Mouse (Mus musculus): Measurements from ENCODE around the gene Tarbp2. TPM values are rescaled to one million over a fixed set of nuclear protein-coding genes. Genes with fewer than 3 reads are reported as not detected.

Gene Tarbp2
- total and polyA plus RNA-seq, 2 experiments from 2014 or later: 78.4 to 107 TPM

GRCm38 (mm10) chr15:102555581-102555980 is 37.6 kb downstream of the Tarbp2 start:
- ATAC-seq (ENCODE audit: low FRiP score) (no peak), DNase-seq (ENCODE audit: low spot score) (no peak)
- 92% methylated on average over 1 of the region's 1 CpGs for WGBS
- no peaks in the 10 kb centered on the region for H3K27me3 ChIP-seq (ENCODE audit: insufficient read depth, low read length)
- H3K4me2 ChIP-seq (ENCODE audit: low read depth, low read length, poor library complexity, severe bottlenecking): no peak overlapping the region
- no peaks in the 10 kb centered on the region for H3K4me1 ChIP-seq (ENCODE audit: insufficient read depth, low read length)
- H3K4me3 ChIP-seq (ENCODE audit: low read depth, low read length): no peak overlapping the region
- H3K36me3 ChIP-seq (ENCODE audit: insufficient read depth, low read length): peaks cover 10% of the 10 kb centered on the region; the same call in 1 of the 2 replicates
- H3K9me3 ChIP-seq (ENCODE audit: low read length): no peaks in the 10 kb centered on the region
- no peak overlapping the region for H3K27ac ChIP-seq (ENCODE audit: low read depth, low read length)
- H3K9ac ChIP-seq (replicated peaks; ENCODE audit: low read length, poor library complexity, severe bottlenecking): no peak overlapping the region
- no peak for TF ChIP-seq CTCF (IDR thresholded peaks at IDR 0.05)

DNA sequence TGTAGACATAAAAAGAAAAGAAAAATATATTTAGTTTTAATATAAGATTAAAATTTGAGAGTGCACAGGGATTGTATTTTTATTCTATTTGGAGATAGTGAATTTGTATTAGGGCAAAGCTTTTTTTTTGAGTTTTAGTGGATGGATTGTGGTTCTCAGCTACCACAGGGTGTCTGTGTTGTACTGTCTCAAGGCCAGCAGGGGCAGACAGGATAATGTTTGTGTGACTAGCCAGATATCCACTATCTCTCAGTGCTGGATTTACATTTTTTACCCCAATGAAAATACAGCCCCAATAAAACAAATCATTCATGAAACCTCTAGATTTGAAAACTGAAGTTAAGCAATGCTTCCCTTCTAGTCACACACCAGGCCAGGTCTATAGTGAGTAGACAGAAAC is 39.6 kb downstream of the Tarbp2 start:
- Histone ChIP-seq H3K9me3 (ENCODE audit: low read length) (no peaks in the 10 kb centered on the region), H3K4me2 (ENCODE audit: low read depth, low read length, poor library complexity, severe bottlenecking) (no peak overlapping the region), H3K4me1 (ENCODE audit: insufficient read depth, low read length) (no peaks in the 10 kb centered on the region), H3K27ac (ENCODE audit: low read depth, low read length) (no peak overlapping the region), H3K9ac (replicated peaks; ENCODE audit: low read length, poor library complexity, severe bottlenecking) (no peak overlapping the region), H3K4me3 (ENCODE audit: low read depth, low read length) (no peak overlapping the region), H3K27me3 (ENCODE audit: insufficient read depth, low read length) (no peaks in the 10 kb centered on the region), H3K36me3 (ENCODE audit: insufficient read depth, low read length) (peaks cover 7% of the 10 kb centered on the region; the same call in 1 of the 2 replicates)
- TF ChIP-seq CTCF (IDR thresholded peaks at IDR 0.05): peak; percentile 63
- DNase-seq (ENCODE audit: low spot score): peak; percentile 24
- no peak for ATAC-seq (ENCODE audit: low FRiP score)

GRCm38 (mm10) chr15:102562491-102562890 is 44.5 kb downstream of the Tarbp2 start:
- Histone ChIP-seq H3K4me3 (ENCODE audit: low read depth, low read length) (no peak overlapping the region), H3K36me3 (ENCODE audit: insufficient read depth, low read length) (no peaks in the 10 kb centered on the region), H3K4me1 (ENCODE audit: insufficient read depth, low read length) (no peaks in the 10 kb centered on the region), H3K9ac (replicated peaks; ENCODE audit: low read length, poor library complexity, severe bottlenecking) (no peak overlapping the region), H3K9me3 (ENCODE audit: low read length) (no peaks in the 10 kb centered on the region), H3K27ac (ENCODE audit: low read depth, low read length) (no peak overlapping the region), H3K27me3 (ENCODE audit: insufficient read depth, low read length) (no peaks in the 10 kb centered on the region), H3K4me2 (ENCODE audit: low read depth, low read length, poor library complexity, severe bottlenecking) (no peak overlapping the region)
- WGBS: 80% methylated on average over 1 of the region's 1 CpGs
- no peak for ATAC-seq (ENCODE audit: low FRiP score)
- TF ChIP-seq CTCF (IDR thresholded peaks at IDR 0.05): no peak
- DNase-seq (ENCODE audit: low spot score): no peak

GRCm38 (mm10) chr15:102563061-102563460 is 45.1 kb downstream of the Tarbp2 start:
- H3K9ac ChIP-seq (replicated peaks; ENCODE audit: low read length, poor library complexity, severe bottlenecking): no peak overlapping the region
- no peaks in the 10 kb centered on the region for H3K27me3 ChIP-seq (ENCODE audit: insufficient read depth, low read length)
- H3K4me2 ChIP-seq (ENCODE audit: low read depth, low read length, poor library complexity, severe bottlenecking): no peak overlapping the region
- H3K27ac ChIP-seq (ENCODE audit: low read depth, low read length): no peak overlapping the region
- TF ChIP-seq CTCF (IDR thresholded peaks at IDR 0.05): no peak
- H3K4me1 ChIP-seq (ENCODE audit: insufficient read depth, low read length): no peaks in the 10 kb centered on the region
- no peak overlapping the region for H3K4me3 ChIP-seq (ENCODE audit: low read depth, low read length)
- WGBS: 87% methylated on average over 3 of the region's 3 CpGs
- ATAC-seq (ENCODE audit: low FRiP score) (no peak), DNase-seq (ENCODE audit: low spot score) (no peak)
- H3K9me3 ChIP-seq (ENCODE audit: low read length): no peaks in the 10 kb centered on the region
- no peaks in the 10 kb centered on the region for H3K36me3 ChIP-seq (ENCODE audit: insufficient read depth, low read length)

DNA sequence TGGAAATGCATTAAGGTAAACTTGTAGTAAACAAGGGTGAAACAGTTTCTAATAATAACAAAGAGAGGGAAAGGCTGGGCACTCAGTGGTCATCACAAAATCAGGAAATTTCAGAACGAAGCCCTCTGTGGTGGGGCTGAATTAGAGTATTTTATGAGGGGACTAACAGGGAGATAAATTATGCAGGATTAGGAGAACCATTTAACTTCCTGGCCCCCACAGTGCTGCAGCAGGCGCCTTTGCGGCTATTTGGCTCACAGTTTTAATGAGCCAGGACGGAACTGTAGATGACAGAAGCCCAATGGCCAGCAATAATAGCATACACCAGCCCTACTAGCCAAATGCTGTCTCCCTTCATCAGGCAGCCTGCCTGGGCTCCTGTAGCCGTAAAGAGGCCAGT is 45.7 kb downstream of the Tarbp2 start:
- Histone ChIP-seq H3K9ac (replicated peaks; ENCODE audit: low read length, poor library complexity, severe bottlenecking) (no peak overlapping the region), H3K36me3 (ENCODE audit: insufficient read depth, low read length) (no peaks in the 10 kb centered on the region), H3K4me2 (ENCODE audit: low read depth, low read length, poor library complexity, severe bottlenecking) (no peak overlapping the region), H3K27ac (ENCODE audit: low read depth, low read length) (no peak overlapping the region), H3K4me3 (ENCODE audit: low read depth, low read length) (no peak overlapping the region), H3K4me1 (ENCODE audit: insufficient read depth, low read length) (no peaks in the 10 kb centered on the region), H3K27me3 (ENCODE audit: insufficient read depth, low read length) (no peaks in the 10 kb centered on the region), H3K9me3 (ENCODE audit: low read length) (no peaks in the 10 kb centered on the region)
- 74% methylated on average over 5 of the region's 5 CpGs for WGBS
- no peak for TF ChIP-seq CTCF (IDR thresholded peaks at IDR 0.05)
- DNase-seq (ENCODE audit: low spot score) (peak; percentile 17), ATAC-seq (ENCODE audit: low FRiP score) (no peak)

DNA sequence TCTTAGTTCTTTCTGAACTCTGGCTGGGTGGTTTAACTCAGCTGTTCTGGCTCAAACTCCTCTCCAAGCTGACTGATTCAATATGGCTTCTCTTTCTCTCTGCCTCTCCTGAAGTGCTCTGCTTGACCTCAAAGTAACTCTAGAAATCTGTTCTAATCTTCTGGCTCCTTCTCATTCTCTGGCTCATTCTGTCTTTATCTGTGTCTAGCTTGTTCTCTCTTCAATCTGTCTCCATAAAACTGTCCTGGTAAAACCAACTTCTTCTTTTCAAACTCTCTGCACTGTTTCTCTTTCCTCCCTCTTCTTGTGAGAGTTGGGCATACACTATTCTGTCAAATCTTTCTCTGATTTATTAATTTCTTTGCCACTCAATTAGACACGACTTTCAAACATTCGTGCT is 49.9 kb downstream of the Tarbp2 start:
- Histone ChIP-seq H3K4me1 (ENCODE audit: insufficient read depth, low read length) (no peaks in the 10 kb centered on the region), H3K27me3 (ENCODE audit: insufficient read depth, low read length) (no peaks in the 10 kb centered on the region), H3K27ac (ENCODE audit: low read depth, low read length) (no peak overlapping the region), H3K9me3 (ENCODE audit: low read length) (no peaks in the 10 kb centered on the region), H3K36me3 (ENCODE audit: insufficient read depth, low read length) (no peaks in the 10 kb centered on the region), H3K4me3 (ENCODE audit: low read depth, low read length) (no peak overlapping the region), H3K9ac (replicated peaks; ENCODE audit: low read length, poor library complexity, severe bottlenecking) (no peak overlapping the region), H3K4me2 (ENCODE audit: low read depth, low read length, poor library complexity, severe bottlenecking) (no peak overlapping the region)
- 95% methylated on average over 2 of the region's 2 CpGs for WGBS
- DNase-seq (ENCODE audit: low spot score): no peak
- no peak for ATAC-seq (ENCODE audit: low FRiP score)
- no peak for TF ChIP-seq CTCF (IDR thresholded peaks at IDR 0.05)
